In genomic region chr11:4098816-4099215, GRCm38 (mm10) we compare ENCODE assay signal across 22 mouse cellular contexts. TPM values are rescaled to one million over a fixed set of nuclear protein-coding genes. Genes with fewer than 3 reads are reported as not detected.
DNase-seq lines count a peak whose midpoint lies in the region; ATAC-seq and TF ChIP-seq lines count a peak whose summit lies in the region.
"Had no signal": no experiment of that assay in that cellular context is flagged by ENCODE, and none has a peak within 500 bp of the region (broad histone marks: within the 10 kb centered on the region; RNA-seq: fewer than 3 reads in every experiment).

No protein-coding gene starts in this region.

- no peaks in the 10 kb centered on the region for H3K9me3 ChIP-seq in hindbrain, postnatal 0 days (ENCODE audit: low read length)
- no peaks in the 10 kb centered on the region for H3K9me3 ChIP-seq in hindbrain, embryonic 11.5 days (ENCODE audit: control insufficient read depth, low read length)
- no peaks in the 10 kb centered on the region for H3K9me3 ChIP-seq in midbrain, postnatal 0 days (ENCODE audit: low read length)
- H3K9me3 ChIP-seq in midbrain, embryonic 15.5 days = no peaks in the 10 kb centered on the region
- H3K9me3 ChIP-seq: embryonic facial prominence, embryonic 12.5 days; forebrain, embryonic 15.5 days; heart, embryonic 13.5 days had no signal

- peak overlapping the region; percentile 16; the same call in 1 of the 2 replicates for H3K27ac ChIP-seq in hindbrain, postnatal 0 days
- no peak overlapping the region for H3K27ac ChIP-seq in hindbrain, embryonic 11.5 days (ENCODE audit: low read depth, low read length)
- H3K27ac ChIP-seq in midbrain, postnatal 0 days (ENCODE audit: low read depth, low read length) = 0 out of 2 replicates have a peak overlapping the region, but pooled peaks have one; percentile 2
- no peak overlapping the region for H3K27ac ChIP-seq in midbrain, embryonic 15.5 days
- H3K27ac ChIP-seq in cortical plate, adult 2 months (ENCODE audit: insufficient read depth, low read length) = peak overlapping the region; percentile 36; the same call in 1 of the 2 replicates
- H3K27ac ChIP-seq: embryonic facial prominence, embryonic 12.5 days; forebrain, embryonic 15.5 days; heart, embryonic 13.5 days; hindbrain, embryonic 14.5 days had no signal

- H3K4me3 ChIP-seq in hindbrain, postnatal 0 days (ENCODE audit: low read length) = no peak overlapping the region
- H3K4me3 ChIP-seq in hindbrain, embryonic 11.5 days (ENCODE audit: low read depth, low read length) = no peak overlapping the region
- no peak overlapping the region for H3K4me3 ChIP-seq in midbrain, postnatal 0 days (ENCODE audit: low read depth, low read length)
- H3K4me3 ChIP-seq in midbrain, embryonic 15.5 days = no peak overlapping the region
- no peak overlapping the region for H3K4me3 ChIP-seq in cortical plate, adult 2 months (ENCODE audit: insufficient read depth, low read length)
- H3K4me3 ChIP-seq: embryonic facial prominence, embryonic 12.5 days; forebrain, embryonic 15.5 days; heart, embryonic 13.5 days had no signal

- ATAC-seq in hindbrain, postnatal 0 days = no peak
- ATAC-seq in hindbrain, embryonic 11.5 days (ENCODE audit: low FRiP score) = no peak
- ATAC-seq in midbrain, postnatal 0 days (ENCODE audit: low FRiP score) = no peak
- ATAC-seq in midbrain, embryonic 15.5 days (replicated peaks) = no peak
- ATAC-seq: forebrain, embryonic 15.5 days; intestine, embryonic 16.5 days; Patski had no signal

- no peaks in the 10 kb centered on the region for H3K27me3 ChIP-seq in hindbrain, postnatal 0 days (ENCODE audit: insufficient read depth, low read length)
- H3K27me3 ChIP-seq in hindbrain, embryonic 11.5 days (ENCODE audit: control insufficient read depth, insufficient read depth, low read length) = no peaks in the 10 kb centered on the region
- no peaks in the 10 kb centered on the region for H3K27me3 ChIP-seq in midbrain, postnatal 0 days (ENCODE audit: insufficient read depth, low read length)
- H3K27me3 ChIP-seq in midbrain, embryonic 15.5 days (replicated peaks) = no peaks in the 10 kb centered on the region
- H3K27me3 ChIP-seq: embryonic facial prominence, embryonic 12.5 days; forebrain, embryonic 15.5 days; Patski had no signal

- no peaks in the 10 kb centered on the region; the same call in 1 of the 2 replicates for H3K36me3 ChIP-seq in hindbrain, postnatal 0 days (ENCODE audit: insufficient read depth, low read length)
- no peaks in the 10 kb centered on the region for H3K36me3 ChIP-seq in hindbrain, embryonic 11.5 days (ENCODE audit: control insufficient read depth, insufficient read depth, low read length)
- H3K36me3 ChIP-seq in midbrain, postnatal 0 days (ENCODE audit: insufficient read depth, low read length) = peaks cover 13% of the 10 kb centered on the region; the same call in 1 of the 2 replicates
- H3K36me3 ChIP-seq in midbrain, embryonic 15.5 days (replicated peaks) = peaks cover 4% of the 10 kb centered on the region; the same call in 1 of the 2 replicates
- H3K36me3 ChIP-seq: embryonic facial prominence, embryonic 12.5 days; forebrain, embryonic 15.5 days; heart, embryonic 13.5 days had no signal

- no peak overlapping the region for H3K4me2 ChIP-seq in hindbrain, postnatal 0 days (ENCODE audit: low read depth, low read length)
- no peak overlapping the region for H3K4me2 ChIP-seq in hindbrain, embryonic 11.5 days (replicated peaks; ENCODE audit: low read depth, low read length)
- H3K4me2 ChIP-seq in midbrain, postnatal 0 days (ENCODE audit: low read depth, low read length, poor library complexity, severe bottlenecking) = no peak overlapping the region
- H3K4me2 ChIP-seq in midbrain, embryonic 15.5 days = no peak overlapping the region
- H3K4me2 ChIP-seq: embryonic facial prominence, embryonic 12.5 days; forebrain, embryonic 15.5 days; heart, embryonic 13.5 days; hindbrain, embryonic 14.5 days had no signal

- no peak for DNase-seq in hindbrain, postnatal 0 days (ENCODE audit: low spot score)
- DNase-seq in hindbrain, embryonic 11.5 days (ENCODE audit: low spot score) = no peak
- no peak for DNase-seq in midbrain, postnatal 0 days (ENCODE audit: low spot score)
- DNase-seq in spleen, postnatal 4 days (ENCODE audit: low spot score in 2 of 2) = no peak
- no peak for DNase-seq in urinary bladder, postnatal 25 days (ENCODE audit: low spot score)
- DNase-seq: adrenal gland, adult 2 months; adrenal gland, postnatal 36 days; cerebellum, adult 2 months; embryo, embryonic 11 days; gastrocnemius, postnatal 36 days; heart, adult 11 months; heart, postnatal 36 days had no signal

- 63% methylated on average over 7 of the region's 7 CpGs for WGBS in hindbrain, postnatal 0 days
- WGBS in hindbrain, embryonic 11.5 days = 73% methylated on average over 7 of the region's 7 CpGs
- WGBS in midbrain, postnatal 0 days = 68% methylated on average over 7 of the region's 7 CpGs
- 69% methylated on average over 7 of the region's 7 CpGs for WGBS in midbrain, embryonic 15.5 days

- no peak overlapping the region for H3K9ac ChIP-seq in hindbrain, postnatal 0 days (replicated peaks; ENCODE audit: low read length)
- no peak overlapping the region for H3K9ac ChIP-seq in hindbrain, embryonic 11.5 days (ENCODE audit: low read depth, low read length)
- H3K9ac ChIP-seq in midbrain, postnatal 0 days (replicated peaks; ENCODE audit: low read length, poor library complexity, severe bottlenecking) = no peak overlapping the region
- H3K9ac ChIP-seq in midbrain, embryonic 15.5 days = no peak overlapping the region
- H3K9ac ChIP-seq: embryonic facial prominence, embryonic 12.5 days; forebrain, embryonic 15.5 days; heart, embryonic 13.5 days; hindbrain, embryonic 14.5 days had no signal

- H3K4me1 ChIP-seq in hindbrain, postnatal 0 days (ENCODE audit: insufficient read depth, low read length) = peaks cover 14% of the 10 kb centered on the region; the same call in 1 of the 2 replicates
- H3K4me1 ChIP-seq in hindbrain, embryonic 11.5 days (replicated peaks; ENCODE audit: control insufficient read depth, insufficient read depth, low read length) = peaks cover 3% of the 10 kb centered on the region; the same call in 1 of the 2 replicates
- H3K4me1 ChIP-seq in midbrain, postnatal 0 days (ENCODE audit: insufficient read depth, low read length) = peaks cover 3% of the 10 kb centered on the region; the same call in 1 of the 2 replicates
- H3K4me1 ChIP-seq in midbrain, embryonic 15.5 days = peaks cover 32% of the 10 kb centered on the region
- peaks cover 9% of the 10 kb centered on the region for H3K4me1 ChIP-seq in cortical plate, adult 2 months (ENCODE audit: control insufficient read depth, insufficient read depth, low read length)

- no peak for TF ChIP-seq POLR2A in cortical plate, adult 2 months (IDR thresholded peaks at IDR 0.05; ENCODE audit: extremely low read depth, insufficient read depth, low read length)

- TF ChIP-seq CTCF in hindbrain, postnatal 0 days (IDR thresholded peaks at IDR 0.05; ENCODE audit: low read depth) = no peak
- TF ChIP-seq CTCF in midbrain, postnatal 0 days (IDR thresholded peaks at IDR 0.05) = no peak
- TF ChIP-seq CTCF in cortical plate, adult 2 months (IDR thresholded peaks at IDR 0.05; ENCODE audit: extremely low read depth, insufficient read depth, low read length) = no peak

RNA-seq across cellular contexts. Expression of gene Mtfp1, which starts 3.6 kb away (rescaled TPM):
- total RNA-seq in hindbrain, postnatal 0 days (2014; rRNA removed) = 14.8 and 20.4 TPM in 2 replicates
- polyA plus RNA-seq in hindbrain, postnatal 0 days (2015; fragmentation: Nextera tagmentation; extraction: Ambion mirVana) = 17.7 TPM in 2 replicates
- 5.7 and 6.2 TPM in 2 replicates for polyA plus RNA-seq in hindbrain, embryonic 11.5 days (2014; fragmentation: Nextera tagmentation; extraction: Ambion mirVana)
- 13.5 and 17.7 TPM in 2 replicates for total RNA-seq in midbrain, postnatal 0 days (2014; rRNA removed)
- polyA plus RNA-seq in midbrain, postnatal 0 days (2015; fragmentation: Nextera tagmentation; extraction: Ambion mirVana) = 15.4 and 19.6 TPM in 2 replicates
- 9.3 and 12.8 TPM in 2 replicates for polyA plus RNA-seq in midbrain, embryonic 15.5 days (2015; fragmentation: Nextera tagmentation; extraction: Ambion mirVana)
- polyA plus RNA-seq in cortical plate, adult 2 months (2012; rRNA removed) = 82.5 and 92.9 TPM in 2 replicates

RNA-seq across cellular contexts. Expression of gene Sec14l2, which starts 24.4 kb away (rescaled TPM):
- total RNA-seq in hindbrain, postnatal 0 days (2014; rRNA removed) = 13.4 and 13.9 TPM in 2 replicates
- 8.1 and 9.5 TPM in 2 replicates for polyA plus RNA-seq in hindbrain, postnatal 0 days (2015; fragmentation: Nextera tagmentation; extraction: Ambion mirVana)
- 1.7 and 2.1 TPM in 2 replicates for polyA plus RNA-seq in hindbrain, embryonic 11.5 days (2014; fragmentation: Nextera tagmentation; extraction: Ambion mirVana)
- 8.2 and 13.2 TPM in 2 replicates for total RNA-seq in midbrain, postnatal 0 days (2014; rRNA removed)
- polyA plus RNA-seq in midbrain, postnatal 0 days (2015; fragmentation: Nextera tagmentation; extraction: Ambion mirVana) = 5.5 and 6.9 TPM in 2 replicates
- 4.0 TPM in 2 replicates for polyA plus RNA-seq in midbrain, embryonic 15.5 days (2015; fragmentation: Nextera tagmentation; extraction: Ambion mirVana)
- 40.1 and 42.9 TPM in 2 replicates for polyA plus RNA-seq in cortical plate, adult 2 months (2012; rRNA removed)

RNA-seq across cellular contexts. Expression of gene Sec14l3, which starts 34.2 kb away (rescaled TPM):
- 0.36 and 1.6 TPM in 2 replicates for total RNA-seq in hindbrain, postnatal 0 days (2014; rRNA removed)
- 1.7 and 1.8 TPM in 2 replicates for polyA plus RNA-seq in hindbrain, postnatal 0 days (2015; fragmentation: Nextera tagmentation; extraction: Ambion mirVana)
- not detected in 2 replicates for polyA plus RNA-seq in hindbrain, embryonic 11.5 days (2014; fragmentation: Nextera tagmentation; extraction: Ambion mirVana)
- 1.5 and 1.8 TPM in 2 replicates for total RNA-seq in midbrain, postnatal 0 days (2014; rRNA removed)
- polyA plus RNA-seq in midbrain, postnatal 0 days (2015; fragmentation: Nextera tagmentation; extraction: Ambion mirVana) = 4.3 and 5.1 TPM in 2 replicates
- polyA plus RNA-seq in midbrain, embryonic 15.5 days (2015; fragmentation: Nextera tagmentation; extraction: Ambion mirVana) = 1.3 and 1.4 TPM in 2 replicates
- 0.44 and 0.52 TPM in 2 replicates for polyA plus RNA-seq in cortical plate, adult 2 months (2012; rRNA removed)
- total RNA-seq: adrenal gland, adult 2 months; adrenal gland, postnatal 36 days; gastrocnemius, adult 8-10 months; gastrocnemius, postnatal 36 days; heart, postnatal 36 days; MEL had no signal
- polyA plus RNA-seq: adrenal gland, adult 2 months; cerebellum, adult 2 months; embryonic facial prominence, embryonic 12.5 days; heart, embryonic 13.5 days; intestine, embryonic 16.5 days; Patski had no signal

RNA-seq across cellular contexts. Expression of gene Rnf215, which starts 36.2 kb away (rescaled TPM):
- 84.3 and 90.4 TPM in 2 replicates for total RNA-seq in hindbrain, postnatal 0 days (2014; rRNA removed)
- 49.7 and 51.0 TPM in 2 replicates for polyA plus RNA-seq in hindbrain, postnatal 0 days (2015; fragmentation: Nextera tagmentation; extraction: Ambion mirVana)
- polyA plus RNA-seq in hindbrain, embryonic 11.5 days (2014; fragmentation: Nextera tagmentation; extraction: Ambion mirVana) = 24.8 and 31.8 TPM in 2 replicates
- 93.8 and 112 TPM in 2 replicates for total RNA-seq in midbrain, postnatal 0 days (2014; rRNA removed)
- polyA plus RNA-seq in midbrain, postnatal 0 days (2015; fragmentation: Nextera tagmentation; extraction: Ambion mirVana) = 49.2 and 52.9 TPM in 2 replicates
- 55.3 and 55.4 TPM in 2 replicates for polyA plus RNA-seq in midbrain, embryonic 15.5 days (2015; fragmentation: Nextera tagmentation; extraction: Ambion mirVana)
- 34.9 and 36.5 TPM in 2 replicates for polyA plus RNA-seq in cortical plate, adult 2 months (2012; rRNA removed)

Comparison
In these comparisons a context has a peak if more than half of its experiments do, and no peak if none do; other contexts are left out.
1. H3K27ac ChIP-seq: peak in hindbrain, postnatal 0 days (single experiment), midbrain, postnatal 0 days (single experiment) and cortical plate, adult 2 months (single experiment); none in hindbrain, embryonic 11.5 days (single experiment) and midbrain, embryonic 15.5 days (single experiment).